Mouse (Mus musculus): ENCODE measurements around the gene Itgb2.

Itgb2 gene

DNA sequence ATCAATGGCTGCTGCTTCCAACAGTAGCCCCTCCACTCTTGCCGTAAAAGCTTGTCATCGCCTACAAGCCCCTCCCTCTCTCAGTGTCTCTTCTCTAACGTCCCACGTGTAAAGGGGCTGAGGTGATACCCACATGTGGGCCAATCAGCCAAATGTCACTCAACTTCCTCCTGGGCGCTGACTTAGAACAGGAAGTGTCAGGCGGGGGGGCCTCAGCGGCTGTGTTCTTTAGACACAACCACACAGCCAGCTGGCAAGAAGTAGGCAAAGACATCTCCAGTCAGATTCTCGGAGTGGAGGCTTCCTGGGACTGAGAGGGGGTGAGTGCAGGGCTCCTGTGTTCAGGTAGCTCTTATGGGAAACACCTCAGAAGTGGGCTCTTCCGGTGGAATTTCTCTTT is at the start of gene Itgb2:
Gene Itgb2, plus strand, starts transcription at position 113 of the 400 bp plus-strand sequence.
- no peak for DNase-seq (ENCODE audit: extremely low read depth, insufficient read length, low spot score)

DNA sequence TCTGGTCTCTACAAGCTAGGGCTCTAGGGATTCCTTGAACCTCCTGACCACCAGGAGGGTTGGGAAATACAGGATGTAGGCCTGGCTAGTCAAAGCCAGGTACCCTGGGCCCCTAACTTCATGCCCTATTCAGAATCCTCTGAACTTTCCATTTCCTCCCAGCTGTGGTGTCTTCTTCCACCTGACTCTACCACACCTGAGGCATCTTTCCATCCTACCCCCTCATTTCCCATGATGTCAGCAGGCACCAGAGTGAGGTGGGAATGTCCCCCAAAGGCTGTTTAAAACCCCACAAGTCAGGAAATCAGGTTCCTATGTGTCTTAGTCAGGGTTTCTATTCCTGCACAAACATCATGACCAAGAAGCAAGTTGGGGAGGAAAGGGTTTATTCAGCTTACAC is 48.2 kb upstream of the Itgb2 start:
- DNase-seq (ENCODE audit: extremely low read depth, insufficient read length, low spot score): no peak

DNA sequence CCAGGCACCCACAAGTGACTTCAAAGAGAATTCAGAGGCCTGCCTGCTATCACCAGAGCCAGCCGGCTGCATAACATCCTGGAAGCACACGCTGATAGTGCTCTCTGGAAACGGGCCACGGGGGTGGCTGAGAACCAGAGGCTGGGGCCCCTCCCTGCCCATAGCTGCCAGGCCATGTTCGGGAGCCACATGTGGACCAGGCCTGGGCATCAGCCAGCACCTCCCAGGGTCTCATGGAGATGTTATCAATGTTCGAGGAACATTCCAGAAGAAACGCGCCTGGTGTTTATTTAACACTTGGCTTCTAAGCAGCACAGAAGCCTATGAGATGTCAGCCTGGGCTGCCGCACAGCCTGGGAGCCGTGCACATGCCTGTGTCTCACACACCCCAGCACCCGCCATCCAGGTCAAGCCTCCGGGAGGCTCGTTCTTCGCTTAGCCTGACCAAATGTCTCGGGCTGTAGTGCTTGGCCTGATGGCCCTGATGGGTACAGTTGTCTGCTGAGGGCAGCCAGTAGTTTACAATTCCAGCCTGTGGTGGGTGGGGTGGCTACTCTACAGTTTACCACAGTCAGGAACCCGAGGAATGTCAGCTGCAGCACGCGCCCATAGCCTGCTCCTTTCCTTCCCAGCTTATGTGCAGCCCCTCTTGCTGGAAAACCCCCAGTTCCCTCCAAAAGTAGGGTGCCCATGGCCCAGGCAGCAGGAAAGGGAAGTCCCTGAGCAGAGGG is 45.7 kb upstream of the Itgb2 start:
- DNase-seq (ENCODE audit: extremely low read depth, insufficient read length, low spot score): no peak

DNA sequence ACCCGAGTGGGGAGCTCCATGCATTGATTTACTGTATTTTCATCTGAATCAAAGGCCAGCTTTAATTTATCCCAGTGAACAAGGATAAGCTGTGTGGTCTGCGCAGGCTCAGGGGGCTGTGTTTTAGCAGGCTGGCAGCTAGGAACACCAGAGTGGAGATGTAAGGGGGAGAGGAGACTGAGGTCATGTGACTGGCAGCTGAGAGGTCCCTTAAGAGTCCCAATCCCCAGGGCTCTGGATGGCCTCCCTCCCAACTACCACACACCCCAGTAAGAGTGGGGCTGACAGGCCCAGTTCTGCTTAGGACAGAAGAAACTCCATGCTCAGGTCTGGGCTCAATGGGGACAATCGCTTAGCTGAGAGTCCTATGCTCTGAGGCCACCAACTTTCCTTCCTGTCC is 44.3 kb upstream of the Itgb2 start:
- DNase-seq (ENCODE audit: extremely low read depth, insufficient read length, low spot score): no peak

DNA sequence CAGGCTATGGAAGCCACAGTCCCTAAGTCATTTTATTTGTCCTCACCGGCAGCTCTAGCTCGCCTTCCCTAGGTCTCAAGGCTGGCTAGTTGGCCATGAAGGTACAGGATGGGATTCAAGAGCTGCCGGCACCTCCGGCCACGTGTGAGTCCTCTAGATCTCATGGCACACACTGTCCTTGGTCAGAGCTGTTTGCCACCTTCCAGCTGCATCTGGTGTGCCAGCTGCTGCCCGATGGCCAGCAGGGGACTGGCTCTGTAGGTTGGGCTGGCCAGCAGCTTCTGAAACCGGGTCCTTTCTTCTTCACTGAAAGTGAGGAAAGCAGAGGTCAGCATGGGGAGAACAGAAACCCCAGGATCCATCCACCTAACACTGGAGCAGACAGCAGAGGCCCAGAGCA is 41.9 kb upstream of the Itgb2 start:
- DNase-seq (ENCODE audit: extremely low read depth, insufficient read length, low spot score): no peak

DNA sequence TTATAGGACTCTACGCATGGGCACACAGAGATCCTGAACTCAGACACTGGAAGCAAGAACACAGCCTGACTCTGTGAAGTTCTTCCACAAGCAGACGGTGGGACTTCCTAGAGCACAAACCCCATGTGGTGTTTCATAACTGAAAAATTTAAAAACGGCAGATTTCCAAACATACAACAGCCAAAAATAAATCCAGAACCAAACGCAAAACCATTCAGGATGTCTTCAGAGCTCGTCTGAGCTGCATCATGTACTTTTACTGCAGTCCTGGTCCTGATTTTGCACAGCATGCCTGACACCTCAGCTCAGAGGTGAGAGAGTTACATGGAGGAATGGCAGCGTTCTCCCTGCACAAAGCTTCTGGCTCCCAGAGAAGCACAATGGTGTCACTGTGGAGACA is 38.5 kb upstream of the Itgb2 start:
- no peak for DNase-seq (ENCODE audit: extremely low read depth, insufficient read length, low spot score)

DNA sequence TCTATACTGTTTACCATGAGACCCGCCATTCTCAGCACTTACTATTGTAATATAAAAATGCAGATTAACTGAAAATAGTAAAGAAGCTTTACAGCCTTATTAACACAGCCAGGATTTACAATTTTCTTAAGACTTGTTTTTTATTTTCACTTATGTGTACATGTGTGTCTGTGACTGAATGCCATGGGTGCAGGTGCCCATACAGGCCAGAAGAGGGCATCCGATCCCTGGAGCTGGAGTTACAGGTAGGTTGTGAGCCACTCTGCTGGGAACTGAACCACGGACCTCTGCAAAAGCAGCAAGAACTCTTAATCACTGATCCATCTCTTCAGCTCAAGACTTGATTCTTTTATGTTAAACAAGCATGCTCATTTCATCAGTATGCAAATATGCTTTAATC is 37.2 kb upstream of the Itgb2 start:
- DNase-seq (ENCODE audit: extremely low read depth, insufficient read length, low spot score): no peak

DNA sequence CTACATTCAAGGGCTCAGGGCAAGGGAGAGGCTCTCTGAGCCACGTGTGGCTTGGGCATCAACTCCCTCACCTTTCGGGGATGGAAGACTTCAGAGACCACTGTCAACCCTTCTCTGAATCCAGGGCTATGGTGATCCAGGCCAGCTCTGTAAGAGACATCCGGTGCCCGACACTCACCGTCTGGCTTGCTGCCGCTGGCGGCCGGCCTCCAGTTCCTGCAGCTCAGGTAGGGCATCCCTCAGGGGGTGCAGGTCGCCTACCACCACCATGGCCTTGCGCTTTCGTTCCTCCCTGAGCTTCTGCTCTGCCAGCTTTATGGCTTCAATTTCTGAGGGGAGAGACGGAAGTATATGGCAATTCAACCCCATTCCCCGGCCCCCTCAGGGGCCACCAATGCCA is 32.9 kb upstream of the Itgb2 start:
- no peak for DNase-seq (ENCODE audit: extremely low read depth, insufficient read length, low spot score)

DNA sequence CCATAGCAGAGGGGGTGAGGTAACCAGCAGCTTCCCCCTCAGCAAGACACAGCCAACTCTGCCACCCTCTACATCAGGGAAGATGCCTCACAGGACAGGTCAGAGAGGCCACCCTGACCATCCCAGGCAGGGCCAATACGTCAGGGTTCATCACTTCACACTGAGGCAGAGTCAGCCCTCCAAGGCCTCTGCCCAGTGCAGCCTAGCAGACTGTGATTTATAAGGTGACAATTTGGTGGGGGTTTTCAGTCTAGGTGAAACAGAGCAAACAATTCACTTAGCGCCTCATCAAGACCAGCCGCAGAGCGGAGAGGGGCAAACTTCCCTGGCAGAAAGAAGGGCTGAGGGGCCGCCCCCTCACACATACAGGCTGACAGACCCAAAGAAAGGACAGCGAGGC is 31.8 kb upstream of the Itgb2 start:
- DNase-seq (ENCODE audit: extremely low read depth, insufficient read length, low spot score): no peak

DNA sequence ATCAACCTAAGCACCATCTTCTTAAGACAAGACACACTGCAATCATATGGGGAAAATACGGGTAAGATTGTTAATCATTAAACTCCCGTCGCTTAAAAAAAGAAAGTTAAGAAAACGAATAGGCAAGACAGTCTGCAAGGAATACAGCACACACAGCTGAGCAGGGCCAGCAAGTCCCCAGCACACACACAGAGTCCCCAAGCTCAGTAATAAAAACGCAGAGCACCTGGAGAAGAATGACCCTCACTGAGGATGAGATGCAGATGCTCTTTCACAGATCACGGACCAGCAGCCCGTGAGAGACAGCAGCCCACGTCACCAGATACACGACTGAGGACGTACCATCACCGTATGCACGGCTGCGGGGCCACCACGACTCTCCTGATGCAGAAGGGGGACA is 29.4 kb upstream of the Itgb2 start:
- no peak for DNase-seq (ENCODE audit: extremely low read depth, insufficient read length, low spot score)

DNA sequence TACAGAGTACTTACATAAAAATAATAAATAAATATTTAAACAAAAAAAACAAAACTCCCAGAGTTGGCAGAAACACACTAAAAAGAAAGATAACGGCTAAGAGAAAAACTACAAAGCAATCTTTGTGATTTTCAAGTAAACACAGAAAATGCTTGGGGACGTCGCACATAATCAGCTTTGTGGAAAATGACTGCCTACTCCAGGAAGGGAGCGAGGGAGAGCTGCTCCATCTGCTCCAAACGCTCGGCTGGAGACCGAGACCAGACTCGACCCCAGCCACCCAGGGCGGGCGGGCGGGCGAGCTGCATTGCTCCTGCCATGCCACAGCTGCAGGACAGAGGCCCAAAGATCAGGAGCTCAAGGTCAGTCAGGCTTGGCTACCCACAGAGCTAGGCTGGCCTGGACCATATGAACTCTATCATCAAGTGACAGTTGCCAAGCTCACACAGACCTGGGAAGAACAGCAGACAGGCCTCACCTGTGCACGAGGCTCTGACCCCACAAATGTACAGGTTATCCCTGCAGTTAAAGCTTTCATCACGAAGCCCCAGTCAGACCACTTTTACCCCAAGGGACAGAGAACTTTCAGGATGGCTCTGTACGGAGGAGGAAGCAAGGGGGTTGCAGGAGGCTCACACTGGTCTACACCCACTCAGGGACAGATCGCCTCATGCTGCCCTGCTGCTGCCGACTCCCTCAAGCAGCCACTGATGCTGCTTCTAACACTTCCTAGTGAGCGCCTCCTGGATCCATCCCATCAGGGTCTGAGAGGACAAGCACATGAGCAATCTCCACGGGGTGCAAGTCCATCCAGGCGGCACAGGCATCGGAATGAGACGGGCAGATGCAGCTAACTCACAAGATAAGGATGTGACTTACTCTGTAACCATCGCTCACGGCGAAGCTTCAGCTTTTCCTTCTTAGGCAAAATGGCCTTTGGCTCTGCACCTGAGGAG is 26.8 kb upstream of the Itgb2 start:
- DNase-seq (ENCODE audit: extremely low read depth, insufficient read length, low spot score): no peak

DNA sequence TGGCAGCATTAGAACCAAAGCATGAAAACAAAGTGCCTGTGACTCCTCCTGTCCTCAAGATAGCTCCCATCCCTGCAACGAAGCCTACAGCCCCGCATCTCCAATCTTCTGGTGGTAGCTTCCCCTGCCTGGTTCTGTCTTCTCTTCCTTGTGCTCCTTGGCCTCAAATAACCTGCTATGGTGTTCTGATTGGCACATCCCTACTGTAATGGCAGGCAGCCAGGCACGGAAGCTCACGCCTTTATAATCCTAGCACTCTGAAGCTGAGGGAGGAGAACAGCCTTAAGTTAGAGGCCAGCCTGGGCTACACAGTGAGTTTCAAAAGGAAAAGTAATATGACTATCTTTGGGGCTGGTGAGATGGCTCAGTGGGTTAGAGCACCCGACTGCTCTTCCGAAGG is 25.9 kb upstream of the Itgb2 start:
- DNase-seq (ENCODE audit: extremely low read depth, insufficient read length, low spot score): no peak

DNA sequence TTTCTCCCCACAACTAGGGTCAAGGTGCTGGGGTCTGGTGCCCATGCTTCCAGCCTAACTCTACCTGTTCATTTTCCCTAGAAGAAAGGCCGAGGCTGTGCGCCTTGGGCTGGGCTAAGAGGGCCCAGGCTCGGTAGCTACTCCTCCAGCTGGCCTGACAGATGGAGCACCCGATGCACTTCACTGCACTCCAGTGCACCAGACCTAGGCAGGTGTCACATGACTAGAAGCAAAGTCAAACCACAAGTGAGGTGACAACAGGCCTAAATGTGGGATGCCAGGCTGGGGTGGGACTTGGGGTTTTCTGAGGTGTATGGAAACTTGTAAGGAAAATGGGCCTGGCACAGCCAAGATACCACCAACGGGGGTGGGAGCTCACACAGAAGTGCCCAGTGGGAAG is 23.5 kb upstream of the Itgb2 start:
- DNase-seq (ENCODE audit: extremely low read depth, insufficient read length, low spot score): no peak

DNA sequence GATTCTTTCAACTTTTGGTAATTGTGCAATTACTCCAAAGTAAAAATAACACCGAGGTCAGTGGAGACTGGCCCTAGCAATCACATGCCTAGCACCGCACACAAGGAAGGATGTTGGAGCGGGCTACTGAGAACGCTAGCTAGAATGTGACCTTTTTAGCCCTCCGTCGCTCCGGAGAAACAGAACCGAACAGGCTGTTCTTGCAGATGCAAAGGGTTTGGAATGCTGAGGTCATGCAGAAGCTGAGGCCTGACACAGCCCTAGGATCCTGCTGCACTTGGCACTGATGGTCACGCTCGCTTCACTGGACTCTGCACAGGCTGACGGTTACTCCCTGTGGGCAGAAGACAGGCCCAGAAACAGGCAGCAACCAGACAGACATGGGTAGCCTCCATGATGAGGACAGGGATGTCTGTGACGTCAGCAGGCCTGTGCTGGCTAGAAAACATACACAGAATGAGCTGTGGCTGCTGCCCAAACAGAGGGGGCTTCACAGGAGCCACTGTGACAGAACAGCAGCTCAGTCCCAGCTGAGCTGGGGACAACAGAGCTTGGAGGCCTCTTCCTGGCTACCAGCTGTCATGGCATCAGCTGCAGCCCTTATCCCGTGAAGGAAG is 23.0 kb upstream of the Itgb2 start:
- no peak for DNase-seq (ENCODE audit: extremely low read depth, insufficient read length, low spot score)

DNA sequence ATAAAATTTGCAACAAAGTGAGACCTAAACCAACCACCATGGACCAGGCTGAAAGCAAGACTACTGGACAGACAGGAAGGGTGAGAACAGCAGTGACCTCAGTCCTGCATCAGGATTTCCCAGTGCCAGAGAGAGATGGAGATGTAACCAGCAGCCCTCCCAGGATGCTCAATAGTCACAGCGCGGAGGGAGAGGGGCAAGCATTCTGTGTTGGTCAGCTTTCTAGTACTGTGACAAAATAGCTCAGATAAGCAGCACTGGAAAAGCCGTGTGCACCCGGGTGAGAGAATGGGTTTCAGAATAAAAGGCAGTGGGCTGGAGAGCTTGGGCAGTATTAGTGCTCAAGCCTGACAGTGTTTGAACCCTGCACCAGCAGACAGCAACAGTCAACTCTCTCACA is 22.3 kb upstream of the Itgb2 start:
- DNase-seq (ENCODE audit: extremely low read depth, insufficient read length, low spot score): no peak

DNA sequence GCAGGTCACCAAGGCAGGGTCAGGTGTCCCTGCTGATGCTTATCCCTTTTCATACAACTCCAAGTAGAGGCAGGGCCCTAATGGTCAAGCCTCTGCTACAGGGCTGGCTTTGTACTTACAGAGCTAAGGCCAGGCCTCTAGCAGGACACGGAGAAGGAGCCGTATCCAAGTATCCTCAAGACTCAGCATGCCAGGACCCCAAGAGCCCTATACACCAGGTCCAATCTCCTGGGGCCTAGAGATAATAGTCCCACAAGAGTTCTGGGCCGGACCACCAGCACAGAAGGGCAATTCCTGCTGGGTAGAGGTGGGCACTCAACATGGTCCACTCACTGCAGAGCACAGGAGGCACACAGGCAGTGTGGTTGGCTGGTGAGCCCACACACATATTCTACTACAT is 21.3 kb upstream of the Itgb2 start:
- no peak for DNase-seq (ENCODE audit: extremely low read depth, insufficient read length, low spot score)

DNA sequence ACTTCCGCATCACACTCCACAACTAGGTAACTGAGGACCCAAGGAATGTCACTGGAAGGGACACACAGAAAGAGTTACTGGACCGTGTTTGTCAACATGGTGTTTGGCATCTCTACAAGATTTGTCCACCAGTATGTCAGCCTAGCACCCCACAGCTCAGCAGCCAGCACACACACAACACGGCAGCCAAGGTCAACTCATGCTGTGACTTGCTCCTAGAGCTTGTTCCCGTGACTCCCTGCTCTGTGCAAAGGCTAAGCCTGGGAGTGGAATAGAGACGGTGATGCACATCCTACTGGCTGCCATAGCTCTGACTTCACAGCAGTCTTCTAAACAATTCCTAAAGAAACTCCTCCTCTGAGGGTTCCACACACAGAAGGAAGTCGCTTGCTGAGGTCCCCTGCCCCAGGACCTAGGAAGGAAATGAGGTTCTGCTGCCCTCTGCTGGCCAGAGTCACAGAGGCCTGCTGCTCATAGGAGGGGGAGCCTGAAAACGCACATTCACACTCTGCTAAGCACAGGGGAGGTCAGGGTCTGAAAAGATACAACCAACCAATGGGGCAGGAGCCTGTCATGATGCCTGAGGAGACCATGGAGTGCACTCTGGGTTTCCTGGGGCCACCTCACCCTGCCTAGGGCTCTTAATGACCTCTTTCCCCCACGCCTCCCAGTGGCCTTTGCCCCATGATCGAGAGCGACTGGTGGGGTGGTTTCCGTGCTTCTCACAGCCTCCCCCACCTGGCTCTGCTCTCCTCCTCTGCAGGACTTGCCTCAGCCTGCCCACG is 20.5 kb upstream of the Itgb2 start:
- DNase-seq (ENCODE audit: extremely low read depth, insufficient read length, low spot score): peak; percentile 25

DNA sequence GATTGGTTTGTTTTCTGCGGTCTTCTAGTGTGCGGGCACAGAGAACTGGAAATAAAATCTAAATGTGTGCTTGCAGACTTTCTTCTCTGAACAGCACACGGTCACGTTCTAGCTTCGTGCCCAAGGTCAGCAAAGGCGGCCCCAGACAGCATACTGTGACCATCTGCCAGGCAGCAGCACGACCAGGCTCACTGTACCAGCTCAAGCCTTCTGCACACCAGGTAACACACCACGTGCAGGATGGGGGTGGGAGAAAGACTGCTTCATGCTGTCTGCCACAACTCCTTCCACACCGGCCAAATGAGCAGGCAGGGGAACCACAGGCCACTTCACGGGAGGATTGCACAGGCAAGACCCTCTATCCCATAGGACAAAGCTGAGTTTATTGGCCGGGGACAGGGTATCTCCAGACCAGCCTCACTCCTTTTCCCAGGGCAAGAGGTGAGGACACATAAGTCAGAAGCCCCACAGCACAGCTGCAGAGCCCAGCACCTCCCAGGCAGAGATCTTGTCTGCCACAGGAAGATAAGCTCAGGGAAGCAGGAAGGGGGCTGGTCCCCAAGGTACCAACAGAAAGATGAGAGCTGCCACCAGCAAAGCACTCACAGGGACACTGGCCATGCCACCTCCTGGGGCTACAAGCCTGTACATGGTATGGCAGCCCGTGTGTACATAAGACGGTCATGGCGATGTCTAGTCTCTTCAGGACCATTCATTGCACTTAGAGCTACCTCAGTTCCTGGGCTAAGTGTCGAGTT is 19.6 kb upstream of the Itgb2 start:
- DNase-seq (ENCODE audit: extremely low read depth, insufficient read length, low spot score): no peak

DNA sequence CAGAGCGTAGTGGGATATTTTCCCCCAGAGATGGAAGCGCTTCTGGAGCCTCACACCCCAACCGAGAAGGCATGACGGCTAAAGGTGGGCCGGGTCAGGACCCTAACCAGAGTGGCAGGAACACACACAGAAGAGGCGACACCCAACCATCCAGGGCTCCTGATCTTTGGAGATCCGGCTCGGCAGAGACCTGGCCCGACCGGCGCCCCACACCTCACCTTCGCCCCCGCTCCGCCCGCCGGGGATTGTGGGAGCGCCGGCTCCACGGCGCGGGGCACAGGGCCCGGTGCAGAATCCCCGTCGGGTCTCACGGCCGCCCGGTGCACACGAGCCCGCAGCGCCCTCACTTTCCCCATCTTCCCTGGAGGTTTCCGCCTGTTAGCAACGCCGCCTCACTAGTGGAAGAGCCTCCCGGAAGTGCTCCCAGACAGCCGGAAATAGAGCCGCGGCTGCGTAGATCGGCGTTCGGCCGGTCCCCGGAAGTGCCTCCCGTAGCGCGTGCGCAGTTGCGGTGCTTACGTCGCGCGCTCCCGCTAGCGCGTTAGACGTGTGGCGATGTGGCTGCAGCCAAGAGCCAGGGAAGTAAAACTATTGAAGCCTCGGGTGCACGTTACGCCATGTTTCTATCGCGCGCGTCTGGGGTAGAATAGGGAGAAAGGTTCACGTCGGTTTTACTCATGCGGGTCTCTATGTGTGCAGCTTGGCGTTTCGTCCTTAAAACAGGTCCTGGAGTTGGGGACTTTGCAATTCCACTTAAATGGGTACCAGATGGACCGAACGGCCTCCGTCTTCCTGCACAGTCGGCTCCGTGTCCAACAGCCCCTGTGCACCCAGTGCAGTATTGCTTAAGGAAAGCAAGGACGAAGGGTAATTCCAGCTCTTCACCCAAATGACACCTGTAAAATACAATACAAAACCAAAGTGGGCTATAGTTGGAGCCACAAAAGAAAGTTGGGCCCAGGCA is 14.4 kb upstream of the Itgb2 start, which contains the start of gene Fam207a:
Gene Fam207a, minus strand, starts transcription at position 401 of the 964 bp plus-strand sequence.
- DNase-seq (ENCODE audit: extremely low read depth, insufficient read length, low spot score): peak; percentile 97
